Mouse (Mus musculus) forebrain, embryonic 16.5 days (tissue): ENCODE measurements around the gene Plin3. TPM values are rescaled to one million over a fixed set of nuclear protein-coding genes. Genes with fewer than 3 reads are reported as not detected.
A peak's percentile ranks its signal among the peaks of the same experiment; 100 is the strongest.
"Not testable (repeated sequence)": the region's sequence is repeated elsewhere in the genome, so short reads cannot be mapped to it uniquely, and the experiment has no call there.

Experiments
- ATAC-seq: fragments of 200-750 bp; cut with Nextera tagmentation; 2 replicates; pipeline ENCODE4 v1.8.0; 2017; ENCODE audit warnings: mild to moderate bottlenecking, moderate library complexity
- H3K27ac ChIP-seq: fragments of 300-500 bp; sonication (generic); 2 replicates; pipeline ENCODE4 v1.5.1; 2014; ENCODE audit warnings: low read length, control low read depth
- H3K27me3 ChIP-seq: fragments of 300-500 bp; sonication (generic); replicated peaks from 2 replicates; pipeline ENCODE4 v1.6.1; 2014; ENCODE audit warnings: low read length; ENCODE audit not compliant: control insufficient read depth, insufficient read depth
- H3K36me3 ChIP-seq: fragments of 300-500 bp; sonication (generic); 2 replicates; pipeline ENCODE4 v1.6.1; 2014; ENCODE audit not compliant: control insufficient read depth, insufficient read depth
- H3K4me1 ChIP-seq: fragments of 300-500 bp; sonication (generic); replicated peaks from 2 replicates; pipeline ENCODE4 v1.6.1; 2014; ENCODE audit warnings: low read length; ENCODE audit not compliant: control insufficient read depth, insufficient read depth
- H3K4me2 ChIP-seq: fragments of 300-500 bp; sonication (generic); 2 replicates; pipeline ENCODE4 v1.6.1; 2014; ENCODE audit warnings: mild to moderate bottlenecking, low read length, control low read depth
- H3K4me3 ChIP-seq: fragments of 300-500 bp; sonication (generic); replicated peaks from 2 replicates; pipeline ENCODE4 v1.5.1; 2014; ENCODE audit warnings: mild to moderate bottlenecking, low read length, control low read depth
- H3K9ac ChIP-seq: fragments of 300-500 bp; sonication (generic); replicated peaks from 2 replicates; pipeline ENCODE4 v1.6.1; 2014; ENCODE audit warnings: low read depth, low read length, control low read depth
- H3K9me3 ChIP-seq: fragments of 300-500 bp; sonication (generic); 2 replicates; pipeline ENCODE4 v1.6.1; 2016; ENCODE audit warnings: low read length; ENCODE audit not compliant: control insufficient read depth
- WGBS: fragments of 180-500 bp; shearing (Covaris S2); extraction: QIAGEN DNeasy Blood & Tissue Kit; methylation state at CpG from one replicate; pipeline ENCODE4 v1.1.7; 2014; 5-methylcytosine and 5-hydroxymethylcytosine counted together
- polyA plus RNA-seq: library from polyadenylated mRNA; unstranded; fragments of >200 nt; fragmentation: Nextera tagmentation; extraction: Ambion mirVana; gene quantifications from 2 replicates; pipeline ENCODE4 v1.2.1, GENCODE M21; 2015

Plin3 gene
- polyA plus RNA-seq, 1 experiment from 2014 or later: 9.3 TPM

DNA sequence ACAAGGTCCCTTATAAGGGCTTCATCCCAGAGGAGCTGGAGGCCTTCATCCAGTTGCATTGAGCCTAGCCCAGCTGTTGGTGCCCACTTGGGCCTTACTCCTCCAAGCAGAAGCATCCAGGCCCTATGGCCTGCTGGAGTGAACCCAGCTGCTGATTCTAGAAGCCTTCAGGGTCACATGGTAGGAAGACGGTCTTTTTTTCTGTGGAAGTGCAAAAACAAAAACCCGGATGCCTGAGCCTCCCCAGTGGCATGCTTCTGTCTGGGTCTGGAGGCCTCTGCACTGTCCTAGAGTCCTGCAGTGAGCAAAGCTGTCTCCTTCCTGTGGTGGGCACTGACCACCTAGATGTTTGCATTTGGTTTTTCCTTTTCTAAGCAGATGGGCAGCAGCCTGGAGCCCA lies 33.9 kb downstream of the Plin3 start:
- WGBS: 70% methylated on average over 2 of the region's 2 CpGs
- ATAC-seq, H3K27ac ChIP-seq, H3K36me3 ChIP-seq, H3K27me3 ChIP-seq, H3K9ac ChIP-seq, H3K4me2 ChIP-seq, H3K9me3 ChIP-seq, H3K4me3 ChIP-seq: not testable (repeated sequence)
- peaks cover 51% of the 10 kb centered on the region for H3K4me1 ChIP-seq

DNA sequence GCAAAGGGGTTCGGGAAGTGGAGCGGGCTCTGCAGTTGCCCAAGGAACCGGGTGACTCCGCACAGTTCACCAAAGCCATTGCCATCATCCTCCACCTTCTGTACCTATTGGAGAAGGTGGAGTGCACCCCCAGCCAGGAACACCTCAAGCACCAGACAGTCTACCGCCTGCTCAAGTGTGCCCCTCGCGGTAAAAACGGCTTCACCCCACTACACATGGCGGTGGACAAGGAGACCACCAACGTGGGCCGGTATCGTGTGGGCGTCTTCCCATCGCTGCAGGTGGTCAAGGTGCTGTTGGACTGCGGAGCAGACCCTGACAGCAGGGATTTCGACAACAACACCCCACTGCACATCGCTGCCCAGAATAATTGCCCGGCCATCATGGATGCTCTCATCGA lies 34.4 kb downstream of the Plin3 start:
- not testable (repeated sequence) for H3K27ac ChIP-seq, H3K4me2 ChIP-seq, H3K27me3 ChIP-seq, H3K9ac ChIP-seq, H3K4me3 ChIP-seq, H3K36me3 ChIP-seq, H3K9me3 ChIP-seq, ATAC-seq
- WGBS: 93% methylated on average over 19 of the region's 19 CpGs
- H3K4me1 ChIP-seq: peaks cover 51% of the 10 kb centered on the region

DNA sequence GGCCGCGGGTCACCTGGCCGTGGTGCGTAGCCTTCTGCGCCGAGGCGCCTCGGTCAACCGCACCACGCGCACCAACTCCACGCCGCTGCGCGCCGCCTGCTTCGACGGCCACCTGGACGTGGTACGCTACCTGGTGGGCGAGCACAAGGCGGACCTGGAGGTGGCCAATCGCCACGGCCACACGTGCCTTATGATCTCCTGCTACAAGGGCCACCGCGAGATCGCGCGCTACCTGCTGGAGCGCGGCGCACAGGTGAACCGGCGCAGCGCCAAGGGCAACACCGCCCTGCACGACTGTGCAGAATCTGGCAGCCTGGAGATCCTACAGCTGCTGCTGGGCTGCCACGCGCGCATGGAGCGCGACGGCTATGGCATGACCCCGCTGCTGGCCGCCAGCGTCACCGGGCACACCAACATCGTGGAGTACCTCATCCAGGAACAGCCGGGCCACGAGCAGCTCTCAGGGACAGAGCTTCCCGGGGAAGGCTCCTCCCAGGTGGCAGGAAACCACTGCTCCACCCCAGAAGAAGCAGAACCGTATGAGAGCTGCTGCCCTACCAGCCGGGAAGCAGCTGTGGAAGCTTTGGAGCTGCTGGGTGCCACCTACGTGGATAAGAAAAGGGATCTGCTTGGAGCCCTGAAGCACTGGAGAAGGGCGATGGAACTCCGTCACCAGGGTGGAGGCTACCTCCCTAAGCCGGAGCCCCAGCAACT lies 35.3 kb downstream of the Plin3 start:
- no peak overlapping the region; the same call in 1 of the 2 replicates for H3K27ac ChIP-seq
- 12% methylated on average over 58 of the region's 58 CpGs for WGBS
- H3K4me2 ChIP-seq: peak overlapping the region; percentile 95
- no peaks in the 10 kb centered on the region for H3K27me3 ChIP-seq
- peak overlapping the region; percentile 69 for H3K9ac ChIP-seq
- H3K4me1 ChIP-seq: peaks cover 48% of the 10 kb centered on the region
- no peaks in the 10 kb centered on the region for H3K9me3 ChIP-seq
- peaks cover 8% of the 10 kb centered on the region for H3K36me3 ChIP-seq
- H3K4me3 ChIP-seq: peak overlapping the region; percentile 72
- ATAC-seq: no peak

DNA sequence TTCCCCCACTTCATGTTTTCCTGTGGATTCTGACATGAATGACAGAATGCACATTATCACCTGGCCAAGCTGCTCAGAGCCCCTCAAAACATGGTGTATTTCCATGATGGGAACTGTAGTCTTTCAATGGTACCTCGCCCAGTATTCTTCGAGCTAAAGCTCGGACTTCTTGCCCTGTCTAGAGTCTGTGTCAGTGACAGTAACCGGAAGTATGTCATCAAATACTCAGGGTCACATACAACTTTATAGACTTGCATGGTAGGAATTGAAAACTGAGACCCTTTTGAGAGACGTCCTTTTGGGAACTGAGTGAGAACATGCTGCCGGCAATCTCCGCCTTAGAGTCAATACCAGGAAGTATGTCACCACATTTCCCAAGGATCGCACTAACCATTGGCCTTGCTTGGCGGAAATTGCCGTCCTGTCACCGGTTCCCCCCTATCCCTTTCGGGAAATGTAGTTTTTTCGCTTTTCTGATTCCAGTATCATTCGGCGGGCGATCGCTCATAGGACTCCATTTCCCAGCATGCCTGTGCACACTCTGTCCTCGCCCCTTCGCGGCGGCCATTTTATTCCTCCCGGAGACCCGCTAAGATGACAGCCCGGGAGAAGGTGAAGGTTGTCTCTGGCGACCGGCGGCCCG lies 36.3 kb downstream of the Plin3 start, which contains the start of gene Fem1a:
Gene Fem1a (plus strand): TSS at position 572 of the 643 bp plus-strand sequence.
- no peaks in the 10 kb centered on the region for H3K9me3 ChIP-seq
- H3K27ac ChIP-seq: peak within 1 kb of the TSS; percentile 92
- peak within 1 kb of the TSS; percentile 72 for H3K4me3 ChIP-seq
- peak within 1 kb of the TSS; percentile 69 for H3K9ac ChIP-seq
- peaks cover 8% of the 10 kb centered on the region for H3K36me3 ChIP-seq
- ATAC-seq: peak; percentile 94
- H3K27me3 ChIP-seq: no peaks in the 10 kb centered on the region
- 0% methylated on average over 28 of the region's 28 CpGs for WGBS
- peak within 1 kb of the TSS; percentile 95 for H3K4me2 ChIP-seq
- H3K4me1 ChIP-seq: peaks cover 46% of the 10 kb centered on the region

DNA sequence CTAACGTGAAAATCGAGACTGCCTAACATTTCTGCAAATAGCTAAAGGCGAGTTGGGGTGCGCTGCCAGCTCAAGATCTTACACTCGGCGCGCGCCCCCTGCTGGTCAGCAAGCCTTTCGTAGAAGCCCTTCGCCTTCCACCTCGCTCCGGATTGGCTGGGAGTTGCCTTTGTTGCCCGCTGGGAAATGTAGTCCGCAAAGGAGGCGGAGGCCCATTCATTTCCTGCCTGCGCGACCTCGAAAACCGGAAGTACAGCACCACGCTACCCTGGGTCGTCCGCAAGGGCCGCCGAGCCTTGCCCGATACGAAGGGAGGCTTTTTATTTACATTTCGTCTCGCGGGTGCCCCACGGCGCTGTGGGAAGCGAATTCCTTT lies 36.8 kb downstream of the Plin3 start:
- Histone ChIP-seq H3K4me2 (peak overlapping the region; percentile 73), H3K36me3 (peaks cover 6% of the 10 kb centered on the region), H3K4me3 (peak overlapping the region; percentile 72), H3K27ac (peak overlapping the region; percentile 92), H3K9me3 (no peaks in the 10 kb centered on the region), H3K27me3 (no peaks in the 10 kb centered on the region), H3K9ac (peak overlapping the region; percentile 63), H3K4me1 (peaks cover 46% of the 10 kb centered on the region)
- ATAC-seq: peak; percentile 93
- WGBS: 0% methylated on average over 32 of the region's 32 CpGs

DNA sequence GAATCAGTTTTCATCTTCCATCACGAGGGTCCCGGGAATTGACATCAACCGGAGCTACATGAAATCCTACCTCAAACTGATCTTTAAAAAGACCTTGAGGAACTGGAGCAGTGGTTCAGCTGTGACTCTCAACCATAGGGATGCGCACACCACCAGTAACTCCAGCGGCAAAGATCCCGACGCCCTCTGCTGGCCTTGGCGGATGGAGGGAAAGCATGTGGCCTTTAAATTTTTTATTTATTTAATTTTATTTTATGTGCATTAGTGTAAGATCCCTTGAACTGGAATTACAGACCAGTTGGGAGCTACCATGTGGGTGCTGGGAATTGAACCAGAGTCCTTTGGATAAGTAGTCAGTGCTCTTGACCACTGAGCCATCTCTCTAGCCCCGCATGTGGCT lies 37.2 kb downstream of the Plin3 start:
- Histone ChIP-seq H3K9ac (no peak overlapping the region), H3K27me3 (no peaks in the 10 kb centered on the region), H3K36me3 (peaks cover 6% of the 10 kb centered on the region; the same call in 1 of the 2 replicates), H3K4me1 (peaks cover 44% of the 10 kb centered on the region), H3K4me2 (peak overlapping the region; percentile 38), H3K27ac (peak overlapping the region; percentile 92), H3K4me3 (peak overlapping the region; percentile 3; the same call in 1 of the 2 replicates), H3K9me3 (no peaks in the 10 kb centered on the region)
- 11% methylated on average over 9 of the region's 9 CpGs for WGBS
- ATAC-seq: peak; percentile 1; the same call in 1 of the 2 replicates

DNA sequence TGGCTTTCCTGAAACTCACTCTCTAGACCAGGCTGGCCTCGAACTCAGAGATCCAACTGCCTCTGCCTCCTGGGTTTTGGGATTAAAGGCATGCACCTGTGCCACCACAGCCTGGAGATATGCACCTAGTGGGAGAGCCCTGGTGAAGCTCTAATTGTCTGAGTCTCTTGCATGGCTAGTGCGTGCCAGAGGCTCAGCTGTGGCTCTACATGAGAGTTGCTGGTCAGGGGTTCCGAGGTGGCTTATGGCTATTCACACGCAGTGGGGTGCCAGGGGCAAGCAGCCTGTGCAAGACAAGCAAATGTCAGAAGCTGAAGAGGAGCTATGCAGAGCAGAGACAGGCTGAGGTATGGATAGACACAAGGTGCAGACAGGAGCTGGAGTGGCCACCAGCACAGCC lies 38.0 kb downstream of the Plin3 start:
- WGBS: 79% methylated on average over 4 of the region's 4 CpGs
- ATAC-seq: no peak
- H3K27me3 ChIP-seq: no peaks in the 10 kb centered on the region
- 0 out of 2 replicates have a peak, but pooled peaks cover 3% of the 10 kb centered on the region for H3K36me3 ChIP-seq
- H3K4me3 ChIP-seq: no peak overlapping the region
- 0 out of 2 replicates have a peak overlapping the region, but pooled peaks have one; percentile 5 for H3K9ac ChIP-seq
- H3K9me3 ChIP-seq: no peaks in the 10 kb centered on the region
- H3K4me1 ChIP-seq: peaks cover 37% of the 10 kb centered on the region
- no peak overlapping the region for H3K27ac ChIP-seq
- no peak overlapping the region for H3K4me2 ChIP-seq

DNA sequence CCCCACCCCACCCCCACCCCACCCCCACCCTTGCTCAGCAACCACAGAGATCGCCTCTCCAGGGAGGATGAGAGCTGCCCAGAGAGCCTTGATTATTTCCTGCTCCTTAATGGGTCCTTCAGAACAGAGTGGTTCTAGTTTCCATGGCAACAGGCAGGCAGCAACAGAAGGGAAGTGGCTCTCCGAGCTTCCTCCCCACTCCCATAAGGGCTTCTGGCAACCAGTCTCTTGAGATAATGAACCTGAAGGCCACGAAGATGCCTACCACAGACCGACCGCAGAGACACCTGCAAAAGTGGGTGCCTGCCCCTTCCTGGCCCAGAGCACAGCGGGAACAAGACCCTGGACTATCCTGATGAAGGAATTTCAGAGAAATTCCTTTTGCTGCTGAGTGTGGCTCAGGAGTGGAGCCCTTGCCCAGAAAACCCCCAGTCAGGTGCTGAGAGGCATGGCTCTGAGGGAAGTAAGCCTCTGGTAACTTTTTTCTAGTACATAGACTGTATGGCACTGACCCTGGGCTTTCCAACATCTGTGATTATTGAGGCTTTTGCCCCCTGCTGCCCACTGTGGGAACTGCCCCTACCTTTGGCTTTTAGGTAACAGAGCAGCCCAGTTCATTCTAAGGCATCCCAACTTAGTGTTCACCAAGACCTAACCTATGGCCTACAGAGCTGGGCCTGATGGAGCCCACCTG lies 41.4 kb downstream of the Plin3 start:
- H3K9ac ChIP-seq: no peak overlapping the region; the same call in 1 of the 2 replicates
- 18% methylated on average over 6 of the region's 6 CpGs for WGBS

DNA sequence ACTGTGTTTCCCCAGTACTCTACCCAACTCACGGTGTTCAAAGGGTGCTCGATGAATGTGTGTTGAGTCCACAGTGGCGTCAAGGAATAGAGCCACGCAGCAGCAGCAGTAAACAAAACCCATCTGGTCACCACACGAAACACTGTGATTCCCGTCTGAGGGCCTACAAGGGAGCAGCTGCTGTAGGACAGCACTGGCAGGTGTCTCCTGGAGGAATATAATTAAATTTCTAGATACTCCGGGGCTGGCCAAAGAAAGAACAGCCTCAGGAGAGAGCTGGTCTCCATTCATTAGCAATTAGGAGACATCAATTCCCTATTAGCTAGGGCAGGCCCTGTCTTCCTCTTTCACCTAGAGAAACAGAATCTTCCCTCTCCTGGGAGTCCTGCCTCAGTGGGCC lies 47.1 kb downstream of the Plin3 start:
- Histone ChIP-seq H3K4me1 (peaks cover 2% of the 10 kb centered on the region; the same call in 1 of the 2 replicates), H3K27ac (no peak overlapping the region), H3K9me3 (no peaks in the 10 kb centered on the region), H3K36me3 (no peaks in the 10 kb centered on the region), H3K4me3 (no peak overlapping the region), H3K4me2 (no peak overlapping the region), H3K27me3 (0 out of 2 replicates have a peak, but pooled peaks cover 2% of the 10 kb centered on the region), H3K9ac (no peak overlapping the region)
- WGBS: 48% methylated on average over 7 of the region's 7 CpGs
- no peak for ATAC-seq

More for the DNA sequence above, 41.4 kb downstream of the Plin3 start:
- Histone ChIP-seq H3K36me3 (no peaks in the 10 kb centered on the region), H3K9me3 (no peaks in the 10 kb centered on the region), H3K4me3 (no peak overlapping the region), H3K27me3 (no peaks in the 10 kb centered on the region), H3K27ac (peak overlapping the region; percentile 78), H3K4me2 (peak overlapping the region; percentile 29), H3K4me1 (peaks cover 13% of the 10 kb centered on the region)
- ATAC-seq: peak; percentile 48
